9 mouse cellular contexts compared by ENCODE assay signal in genomic region chr5:20791793-20792554, GRCm38 (mm10).
DNase-seq lines count a peak whose midpoint lies in the region; ATAC-seq lines count a peak whose summit lies in the region.
"Had no signal": no experiment of that assay in that cellular context is flagged by ENCODE, and none has a peak within 500 bp of the region (broad histone marks: within the 10 kb centered on the region; RNA-seq: fewer than 3 reads in every experiment).

No protein-coding gene starts in this region.

- no peaks in the 10 kb centered on the region for H3K4me1 ChIP-seq in hindbrain, embryonic 14.5 days (replicated peaks; ENCODE audit: control insufficient read depth, insufficient read depth, low read length)
- no peaks in the 10 kb centered on the region for H3K4me1 ChIP-seq in hindbrain, embryonic 12.5 days
- H3K4me1 ChIP-seq: lung, embryonic 15.5 days had no signal

- no peak overlapping the region for H3K9ac ChIP-seq in hindbrain, embryonic 14.5 days
- no peak overlapping the region for H3K9ac ChIP-seq in hindbrain, embryonic 12.5 days
- H3K9ac ChIP-seq: lung, embryonic 15.5 days had no signal

- H3K9me3 ChIP-seq in hindbrain, embryonic 14.5 days (ENCODE audit: control insufficient read depth, low read length): no peaks in the 10 kb centered on the region
- H3K9me3 ChIP-seq in hindbrain, embryonic 12.5 days (replicated peaks): no peaks in the 10 kb centered on the region
- H3K9me3 ChIP-seq: lung, embryonic 15.5 days had no signal

- no peaks in the 10 kb centered on the region for H3K27me3 ChIP-seq in hindbrain, embryonic 14.5 days (ENCODE audit: control insufficient read depth, insufficient read depth, low read length)
- no peaks in the 10 kb centered on the region for H3K27me3 ChIP-seq in hindbrain, embryonic 12.5 days
- H3K27me3 ChIP-seq: lung, embryonic 15.5 days had no signal

- ATAC-seq in hindbrain, embryonic 14.5 days (ENCODE audit: low FRiP score): no peak
- no peak for ATAC-seq in hindbrain, embryonic 12.5 days (ENCODE audit: low FRiP score)
- no peak for ATAC-seq in cerebellum, adult (ENCODE audit: insufficient number of reproducible peaks, low FRiP score, low TSS enrichment)

- DNase-seq in CD4-positive helper T cell, adult 2 months (ENCODE audit: low read depth, low spot score): peak; percentile 19
- peak; percentile 80 for DNase-seq in R1 (ENCODE audit: low read depth, low spot score)
- DNase-seq in heart, adult 9 months (ENCODE audit: low spot score in 2 of 2): peak; percentile 51 to 54
- peak; percentile 27 for DNase-seq in kidney, postnatal 14 days
- no peak for DNase-seq in hindbrain, embryonic 14.5 days (ENCODE audit: low spot score)
- DNase-seq in cerebellum, adult 9-11 months: no peak

- peaks cover 22% of the 10 kb centered on the region for H3K36me3 ChIP-seq in hindbrain, embryonic 14.5 days (replicated peaks; ENCODE audit: control insufficient read depth, insufficient read depth)
- peaks cover 15% of the 10 kb centered on the region for H3K36me3 ChIP-seq in hindbrain, embryonic 12.5 days

- H3K4me3 ChIP-seq in hindbrain, embryonic 14.5 days (replicated peaks; ENCODE audit: low read length): no peak overlapping the region
- no peak overlapping the region for H3K4me3 ChIP-seq in hindbrain, embryonic 12.5 days
- H3K4me3 ChIP-seq: lung, embryonic 15.5 days had no signal

- no peak overlapping the region for H3K27ac ChIP-seq in hindbrain, embryonic 14.5 days
- H3K27ac ChIP-seq in hindbrain, embryonic 12.5 days: no peak overlapping the region
- H3K27ac ChIP-seq: lung, embryonic 15.5 days had no signal

- WGBS in hindbrain, embryonic 14.5 days: 90% methylated on average over 10 of the region's 10 CpGs
- 91% methylated on average over 10 of the region's 10 CpGs for WGBS in hindbrain, embryonic 12.5 days

- no peak overlapping the region for H3K4me2 ChIP-seq in hindbrain, embryonic 14.5 days (replicated peaks)
- H3K4me2 ChIP-seq in hindbrain, embryonic 12.5 days (replicated peaks): no peak overlapping the region
- H3K4me2 ChIP-seq: lung, embryonic 15.5 days had no signal

Comparison
In these comparisons a context has a peak if more than half of its experiments do, and no peak if none do; other contexts are left out.
1. DNase-seq: peak in CD4-positive helper T cell, adult 2 months (single experiment), R1 (single experiment), heart, adult 9 months (2 of 2) and kidney, postnatal 14 days (single experiment); none in hindbrain, embryonic 14.5 days (single experiment) and cerebellum, adult 9-11 months (single experiment).